Mouse (Mus musculus): Measurements from ENCODE around the gene Gucy1b1. TPM values are rescaled to one million over a fixed set of nuclear protein-coding genes. Genes with fewer than 3 reads are reported as not detected.

The Gucy1b1 gene
- polyA plus RNA-seq, 1 experiment from 2014 or later, result 57.1 TPM

DNA sequence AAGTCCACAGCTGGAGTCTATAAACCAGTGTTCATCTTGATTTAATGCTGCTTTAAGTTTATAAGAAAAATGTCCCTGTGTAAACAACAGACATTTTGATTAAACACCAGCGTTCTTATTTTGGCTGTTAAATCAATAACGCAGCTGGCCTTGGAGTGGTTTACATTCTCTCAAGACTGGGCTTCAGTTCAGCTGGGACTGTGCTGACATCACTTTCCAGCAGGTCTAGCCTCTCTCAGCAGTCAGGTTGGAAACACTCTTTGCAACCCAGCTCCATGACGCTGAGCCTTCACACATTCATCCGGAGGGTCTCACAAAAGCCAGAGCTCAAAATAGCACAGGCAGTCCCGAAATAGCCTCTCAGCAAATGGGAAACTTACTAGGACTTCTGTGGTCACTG is 17.3 kb downstream of the Gucy1b1 start:
- WGBS, result 16% methylated on average over 5 of the region's 5 CpGs
- Histone ChIP-seq H3K4me1 (peaks cover 57% of the 10 kb centered on the region), H3K4me2 (no peak overlapping the region)

DNA sequence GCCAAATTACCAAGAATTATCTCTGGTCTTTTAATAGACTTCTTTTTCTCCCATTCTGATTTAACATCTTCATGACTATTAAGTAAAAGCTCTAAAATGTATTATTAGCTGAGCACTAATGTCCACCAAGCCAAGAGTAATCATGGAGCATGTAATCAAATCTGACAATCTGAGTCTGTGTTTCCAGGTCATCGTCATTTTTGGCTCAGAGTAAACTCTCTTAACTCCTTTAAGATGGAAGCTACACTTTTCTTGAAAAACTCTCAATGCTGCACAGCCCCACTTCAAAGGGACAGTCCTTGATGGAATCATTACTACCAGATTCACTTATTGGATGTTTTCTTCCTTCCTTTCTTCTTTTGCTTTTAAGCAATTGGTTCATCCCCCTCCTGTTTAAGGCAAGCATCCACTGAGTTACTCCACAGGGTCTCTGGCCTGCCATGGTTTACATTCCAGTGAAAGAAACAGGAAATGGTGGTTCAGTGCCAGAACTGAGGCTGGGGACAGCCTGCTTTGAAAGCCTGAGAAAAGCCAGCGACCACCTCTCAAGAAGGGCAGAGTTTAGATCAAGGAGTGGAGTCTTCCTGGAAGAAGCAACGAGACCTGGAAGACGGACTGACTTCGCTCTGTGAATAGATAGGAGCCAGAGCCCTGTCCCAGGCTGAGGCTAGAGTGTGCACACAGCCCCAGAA is 20.1 kb downstream of the Gucy1b1 start:
- H3K36me3 ChIP-seq, result peaks cover 30% of the 10 kb centered on the region
- H3K4me1 ChIP-seq, result peaks cover 46% of the 10 kb centered on the region
- H3K27ac ChIP-seq (replicated peaks), result peak overlapping the region; percentile 46
- no peaks in the 10 kb centered on the region for H3K27me3 ChIP-seq (replicated peaks)
- no peak overlapping the region for H3K4me2 ChIP-seq
- no peak for ATAC-seq (ENCODE audit: extremely low read depth, insufficient number of reproducible peaks, low FRiP score, low TSS enrichment)
- WGBS, result 29% methylated on average over 5 of the region's 5 CpGs
- no peaks in the 10 kb centered on the region for H3K9me3 ChIP-seq
- no peak overlapping the region for H3K4me3 ChIP-seq
- peak overlapping the region; percentile 42; the same call in 1 of the 2 replicates for H3K9ac ChIP-seq

More for the DNA sequence above, 17.3 kb downstream of the Gucy1b1 start:
- Histone ChIP-seq H3K27ac (replicated peaks) (peak overlapping the region; percentile 85), H3K4me3 (no peak overlapping the region), H3K27me3 (replicated peaks) (no peaks in the 10 kb centered on the region), H3K9ac (no peak overlapping the region), H3K9me3 (no peaks in the 10 kb centered on the region), H3K36me3 (peaks cover 31% of the 10 kb centered on the region)
- peak; percentile 75; the same call in 1 of the 2 replicates for ATAC-seq (ENCODE audit: extremely low read depth, insufficient number of reproducible peaks, low FRiP score, low TSS enrichment)

DNA sequence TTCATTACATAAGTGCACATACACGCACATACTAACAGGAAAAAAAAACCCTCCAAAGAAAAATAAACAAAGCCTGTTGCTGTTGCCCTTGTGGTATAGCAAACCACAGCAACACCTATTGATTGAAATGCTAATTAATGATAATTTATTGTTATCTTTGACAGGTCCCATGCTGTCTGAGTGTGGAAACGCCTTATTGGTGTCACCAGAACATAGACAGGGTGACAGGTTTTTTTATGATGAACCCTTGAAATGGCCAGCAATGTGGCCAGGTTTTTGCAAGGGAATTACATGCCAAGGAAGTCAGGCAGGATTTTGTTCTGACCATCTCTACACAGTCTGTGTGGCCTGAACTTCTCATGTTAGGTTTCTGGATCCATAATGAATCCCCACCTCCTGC is 22.5 kb downstream of the Gucy1b1 start:
- ATAC-seq (ENCODE audit: extremely low read depth, insufficient number of reproducible peaks, low FRiP score, low TSS enrichment), result no peak
- 55% methylated on average over 2 of the region's 2 CpGs for WGBS
- H3K9ac ChIP-seq, result no peak overlapping the region
- H3K36me3 ChIP-seq, result peaks cover 23% of the 10 kb centered on the region
- no peak overlapping the region for H3K4me2 ChIP-seq
- no peaks in the 10 kb centered on the region for H3K27me3 ChIP-seq (replicated peaks)
- H3K27ac ChIP-seq (replicated peaks), result peak overlapping the region; percentile 15; the same call in 1 of the 2 replicates
- no peaks in the 10 kb centered on the region for H3K9me3 ChIP-seq
- no peak overlapping the region for H3K4me3 ChIP-seq
- peaks cover 38% of the 10 kb centered on the region for H3K4me1 ChIP-seq

DNA sequence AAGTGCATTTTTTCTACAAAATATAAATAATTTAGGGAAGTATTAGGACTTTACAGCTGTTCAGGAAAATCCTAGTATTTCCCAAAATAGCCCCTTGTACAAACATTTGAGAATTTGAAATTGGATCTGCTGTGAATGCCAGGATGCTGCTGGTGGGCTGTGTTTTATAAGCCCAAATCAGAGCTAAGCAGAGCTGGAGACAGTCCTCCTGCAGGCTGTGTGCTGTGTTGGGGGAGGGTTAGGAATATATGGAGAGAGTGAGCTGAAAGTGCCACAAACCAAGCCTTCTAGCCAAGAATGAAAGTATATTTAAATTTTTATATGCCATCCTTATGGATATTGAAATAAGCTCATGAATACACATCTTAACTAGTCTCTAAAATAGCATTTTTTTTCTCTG is 23.0 kb downstream of the Gucy1b1 start:
- H3K36me3 ChIP-seq, result peaks cover 23% of the 10 kb centered on the region
- H3K4me1 ChIP-seq, result peaks cover 36% of the 10 kb centered on the region
- ATAC-seq (ENCODE audit: extremely low read depth, insufficient number of reproducible peaks, low FRiP score, low TSS enrichment), result no peak
- peak overlapping the region; percentile 15; the same call in 1 of the 2 replicates for H3K27ac ChIP-seq (replicated peaks)
- H3K9me3 ChIP-seq, result no peaks in the 10 kb centered on the region
- H3K4me2 ChIP-seq, result no peak overlapping the region
- H3K27me3 ChIP-seq (replicated peaks), result no peaks in the 10 kb centered on the region
- H3K4me3 ChIP-seq, result no peak overlapping the region
- no peak overlapping the region for H3K9ac ChIP-seq

DNA sequence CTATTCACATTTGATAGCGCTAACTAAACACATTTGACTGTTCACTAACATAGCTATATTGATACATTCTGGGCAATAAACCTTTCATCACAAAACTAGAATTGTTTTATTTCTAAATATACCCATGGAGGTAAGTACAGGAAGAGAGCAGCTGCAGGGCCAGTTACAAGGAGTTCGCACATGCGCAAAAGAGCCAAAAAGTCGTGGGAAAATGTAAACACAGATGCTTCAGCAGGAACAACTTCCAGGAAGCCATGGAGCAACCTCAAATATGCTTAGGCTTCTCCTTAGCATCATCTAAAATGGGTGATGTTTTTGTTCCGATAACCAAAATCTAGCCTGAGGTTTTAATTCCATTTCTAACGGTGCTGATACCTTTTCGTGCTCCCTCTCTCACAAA is 25.8 kb downstream of the Gucy1b1 start:
- no peak for ATAC-seq (ENCODE audit: extremely low read depth, insufficient number of reproducible peaks, low FRiP score, low TSS enrichment)
- Histone ChIP-seq H3K9ac (no peak overlapping the region), H3K4me2 (no peak overlapping the region), H3K4me3 (no peak overlapping the region), H3K4me1 (peaks cover 18% of the 10 kb centered on the region), H3K36me3 (peaks cover 43% of the 10 kb centered on the region), H3K27me3 (replicated peaks) (no peaks in the 10 kb centered on the region), H3K27ac (replicated peaks) (no peak overlapping the region), H3K9me3 (no peaks in the 10 kb centered on the region)
- 65% methylated on average over 7 of the region's 7 CpGs for WGBS

DNA sequence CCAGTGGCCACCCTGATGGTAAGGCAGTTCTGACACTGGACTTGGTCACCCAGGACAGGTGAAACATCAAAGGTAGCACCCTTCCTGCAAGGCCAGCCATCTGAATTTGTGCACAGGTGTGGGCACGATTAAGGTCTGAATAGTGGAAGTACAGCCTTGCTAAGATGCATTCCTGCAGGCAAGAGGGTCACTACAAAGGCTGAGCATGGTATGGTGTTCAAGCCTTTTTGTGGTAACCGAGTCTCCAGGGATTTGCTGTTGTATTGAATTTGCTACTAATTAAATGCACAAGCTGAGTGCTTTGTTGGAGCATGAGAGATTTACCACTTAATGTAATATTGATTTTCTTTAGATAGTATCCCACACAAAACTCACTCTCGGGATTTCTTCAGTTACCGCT is 26.4 kb downstream of the Gucy1b1 start:
- Histone ChIP-seq H3K4me2 (no peak overlapping the region), H3K9me3 (no peaks in the 10 kb centered on the region), H3K9ac (no peak overlapping the region), H3K4me1 (peaks cover 18% of the 10 kb centered on the region), H3K36me3 (peaks cover 49% of the 10 kb centered on the region), H3K27me3 (replicated peaks) (no peaks in the 10 kb centered on the region), H3K27ac (replicated peaks) (no peak overlapping the region), H3K4me3 (no peak overlapping the region)
- WGBS, result 76% methylated on average over 4 of the region's 4 CpGs
- ATAC-seq (ENCODE audit: extremely low read depth, insufficient number of reproducible peaks, low FRiP score, low TSS enrichment), result no peak

DNA sequence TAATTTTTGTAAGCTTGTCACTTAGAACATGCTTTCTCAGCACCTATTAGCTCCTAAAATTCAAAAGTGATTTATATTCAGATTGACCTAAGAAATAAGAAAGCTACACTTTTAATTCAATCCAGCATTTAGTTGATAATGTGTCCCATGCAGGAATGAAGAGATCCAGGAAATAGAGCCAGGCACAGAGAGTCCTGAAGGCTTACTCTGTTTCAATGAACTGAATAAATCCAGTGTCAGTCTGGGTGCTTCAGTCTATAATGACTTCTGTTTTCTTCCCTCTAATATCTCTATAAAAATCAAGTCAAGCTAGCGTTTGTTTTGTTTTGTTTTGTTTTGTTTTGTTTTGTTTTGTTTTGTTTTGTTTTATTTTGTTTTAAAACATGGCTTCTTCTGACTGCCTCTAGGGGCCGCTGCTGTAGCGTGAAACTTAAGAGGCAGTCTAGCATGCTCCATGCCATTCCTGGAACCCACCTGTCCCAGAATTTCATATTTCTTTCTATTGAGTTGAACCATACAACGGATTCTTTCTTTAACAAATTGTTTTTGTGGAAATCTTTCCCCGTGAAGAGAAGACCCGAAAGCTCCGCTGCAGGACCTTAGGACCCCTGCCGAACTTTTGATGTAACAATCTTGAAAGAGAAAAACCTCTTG is 27.3 kb downstream of the Gucy1b1 start:
- H3K27ac ChIP-seq (replicated peaks), result no peak overlapping the region
- H3K9ac ChIP-seq, result no peak overlapping the region
- peaks cover 15% of the 10 kb centered on the region for H3K4me1 ChIP-seq
- peaks cover 50% of the 10 kb centered on the region for H3K36me3 ChIP-seq
- no peak overlapping the region for H3K4me3 ChIP-seq
- ATAC-seq (ENCODE audit: extremely low read depth, insufficient number of reproducible peaks, low FRiP score, low TSS enrichment), result no peak
- H3K27me3 ChIP-seq (replicated peaks), result no peaks in the 10 kb centered on the region
- WGBS, result 24% methylated on average over 8 of the region's 8 CpGs
- H3K4me2 ChIP-seq, result no peak overlapping the region
- no peaks in the 10 kb centered on the region for H3K9me3 ChIP-seq

DNA sequence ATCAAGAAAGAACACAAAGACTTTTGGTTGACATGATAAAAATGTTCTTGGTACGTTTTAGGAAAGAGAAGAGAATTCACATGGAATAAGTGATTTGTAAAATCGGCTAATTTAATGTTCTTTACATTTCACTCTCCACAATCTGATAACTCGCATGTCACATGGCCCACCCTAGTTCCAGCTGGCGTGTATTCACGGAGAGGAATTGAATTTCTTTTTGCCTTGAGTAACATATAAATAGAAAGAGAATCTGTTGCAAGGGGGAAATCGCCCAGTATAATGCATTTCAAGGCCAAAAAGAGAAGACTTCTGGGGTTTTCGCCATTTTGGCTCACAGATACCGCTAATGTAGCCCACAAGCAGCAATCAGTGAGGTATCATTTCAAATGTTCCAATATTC is 28.4 kb downstream of the Gucy1b1 start:
- Histone ChIP-seq H3K4me2 (no peak overlapping the region), H3K27ac (replicated peaks) (no peak overlapping the region), H3K27me3 (replicated peaks) (no peaks in the 10 kb centered on the region), H3K36me3 (peaks cover 52% of the 10 kb centered on the region), H3K4me3 (no peak overlapping the region), H3K9me3 (no peaks in the 10 kb centered on the region), H3K9ac (no peak overlapping the region), H3K4me1 (peaks cover 6% of the 10 kb centered on the region; the same call in 1 of the 2 replicates)
- no peak for ATAC-seq (ENCODE audit: extremely low read depth, insufficient number of reproducible peaks, low FRiP score, low TSS enrichment)
- 87% methylated on average over 8 of the region's 8 CpGs for WGBS

DNA sequence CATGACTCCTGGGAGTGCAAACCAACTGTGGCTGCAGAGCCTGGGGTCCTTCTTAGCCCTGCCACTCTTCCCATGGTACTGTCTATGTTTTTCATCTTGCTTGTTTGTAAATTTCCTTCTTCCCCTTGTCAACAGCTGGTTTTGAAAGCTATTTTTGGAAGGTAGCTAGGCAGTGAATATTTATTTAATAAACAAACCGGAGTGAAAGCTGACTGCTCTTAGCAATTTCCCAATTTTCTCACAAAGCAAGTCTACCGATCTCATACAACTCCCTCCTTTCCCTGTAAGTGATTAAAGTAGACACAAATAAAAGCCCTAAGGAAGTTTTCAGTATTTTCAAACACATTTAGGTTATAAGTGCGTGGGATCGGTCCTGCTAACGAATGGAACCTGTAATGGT is 29.6 kb downstream of the Gucy1b1 start:
- no peak overlapping the region for H3K27ac ChIP-seq (replicated peaks)
- no peak overlapping the region for H3K4me3 ChIP-seq
- WGBS, result 79% methylated on average over 5 of the region's 5 CpGs
- ATAC-seq (ENCODE audit: extremely low read depth, insufficient number of reproducible peaks, low FRiP score, low TSS enrichment), result no peak
- H3K4me1 ChIP-seq, result peaks cover 6% of the 10 kb centered on the region; the same call in 1 of the 2 replicates
- no peak overlapping the region for H3K4me2 ChIP-seq
- H3K36me3 ChIP-seq, result peaks cover 56% of the 10 kb centered on the region
- H3K9ac ChIP-seq, result no peak overlapping the region
- no peaks in the 10 kb centered on the region for H3K9me3 ChIP-seq
- no peaks in the 10 kb centered on the region for H3K27me3 ChIP-seq (replicated peaks)

DNA sequence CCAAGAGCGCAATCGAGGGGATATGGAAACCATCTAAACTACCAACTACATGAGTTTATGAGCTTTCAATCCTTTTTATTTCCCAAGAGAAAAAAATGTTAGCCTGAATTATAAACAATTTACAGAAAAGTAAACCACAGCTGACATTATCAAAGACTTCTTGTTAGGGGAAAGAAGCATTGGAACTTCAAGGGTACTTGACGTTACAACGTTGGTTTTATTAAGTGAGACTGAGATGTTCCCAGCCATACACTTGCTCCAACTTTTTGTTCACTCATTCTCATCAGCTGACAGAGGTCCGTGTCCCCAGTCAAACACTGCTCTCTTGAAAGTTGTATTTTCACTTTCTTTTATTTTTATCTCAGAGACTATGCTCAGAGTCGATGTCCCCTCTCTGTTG is 30.8 kb downstream of the Gucy1b1 start:
- no peak overlapping the region for H3K4me2 ChIP-seq
- H3K27me3 ChIP-seq (replicated peaks), result no peaks in the 10 kb centered on the region
- H3K9ac ChIP-seq, result no peak overlapping the region
- no peaks in the 10 kb centered on the region for H3K9me3 ChIP-seq
- H3K4me1 ChIP-seq, result peaks cover 3% of the 10 kb centered on the region; the same call in 1 of the 2 replicates
- ATAC-seq (ENCODE audit: extremely low read depth, insufficient number of reproducible peaks, low FRiP score, low TSS enrichment), result no peak
- peaks cover 66% of the 10 kb centered on the region for H3K36me3 ChIP-seq
- WGBS, result 83% methylated on average over 6 of the region's 6 CpGs
- H3K27ac ChIP-seq (replicated peaks), result no peak overlapping the region
- H3K4me3 ChIP-seq, result no peak overlapping the region

DNA sequence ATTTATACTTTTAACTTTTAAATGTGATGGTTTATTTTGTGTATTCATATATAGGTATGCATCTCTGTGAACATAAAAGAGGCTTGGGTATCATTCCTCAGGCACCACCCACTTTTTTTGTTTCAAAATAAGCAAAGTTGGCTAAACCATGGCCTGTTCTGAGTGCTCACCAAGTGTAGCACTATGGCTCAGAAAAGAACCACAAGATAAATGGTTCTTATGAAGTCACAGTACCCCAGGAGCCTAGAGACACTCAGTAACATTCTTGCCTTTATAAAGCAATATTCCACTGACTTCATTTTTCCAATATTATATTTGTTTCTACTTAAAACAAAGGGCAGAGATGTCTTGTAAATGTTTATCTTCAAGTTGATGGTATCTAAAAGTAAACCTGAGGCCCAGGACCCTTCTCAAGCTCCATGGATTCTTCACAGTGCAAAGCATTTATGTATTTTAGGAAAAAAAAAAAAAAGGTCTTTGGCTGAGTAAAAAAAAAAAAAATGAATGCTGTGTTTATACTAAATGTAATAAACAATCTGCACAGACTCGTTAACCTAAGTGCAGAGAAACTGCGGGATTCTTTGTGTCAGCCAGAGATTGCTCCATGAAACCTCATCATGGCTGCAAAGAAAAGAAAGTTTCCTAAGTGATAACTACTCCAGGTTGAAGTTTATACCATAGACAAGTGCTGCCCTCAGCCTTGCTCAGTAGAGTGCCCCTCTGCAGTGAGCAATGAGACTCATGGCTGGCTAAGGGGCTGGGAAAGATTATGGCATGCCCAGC is 38.0 kb downstream of the Gucy1b1 start:
- WGBS, result 79% methylated on average over 2 of the region's 2 CpGs
- Histone ChIP-seq H3K27me3 (replicated peaks) (no peaks in the 10 kb centered on the region), H3K4me3 (no peak overlapping the region), H3K9ac (no peak overlapping the region), H3K9me3 (no peaks in the 10 kb centered on the region), H3K4me1 (no peaks in the 10 kb centered on the region), H3K27ac (replicated peaks) (no peak overlapping the region), H3K36me3 (peaks cover 83% of the 10 kb centered on the region), H3K4me2 (no peak overlapping the region)
- ATAC-seq (ENCODE audit: extremely low read depth, insufficient number of reproducible peaks, low FRiP score, low TSS enrichment), result no peak
